Mouse (Mus musculus): ENCODE measurements around the gene Myo10. TPM values are rescaled to one million over a fixed set of nuclear protein-coding genes. Genes with fewer than 3 reads are reported as not detected.
A peak's percentile ranks its signal among the peaks of the same experiment; 100 is the strongest.

Myo10 gene
- total RNA-seq, 2 experiments from 2014 or later: 41.7 to 47.6 TPM

GRCm38 (mm10) chr15:25751510-25751909, 129.2 kb downstream of the Myo10 start:
- no peak for DNase-seq (ENCODE audit: low spot score in 2 of 2)
- intact Hi-C loops (cut with DNase I): no loop called here

GRCm38 (mm10) chr15:25752597-25752996, 130.3 kb downstream of the Myo10 start:
- intact Hi-C loops (cut with DNase I): no loop called here
- no peak for DNase-seq (ENCODE audit: low spot score in 2 of 2)

GRCm38 (mm10) chr15:25753003-25753402, 130.7 kb downstream of the Myo10 start:
- DNase-seq (ENCODE audit: low spot score in 2 of 2): no peak
- intact Hi-C loops (cut with DNase I): no loop called here

- intact Hi-C loops (cut with DNase I): no loop called here
- no peak for DNase-seq (ENCODE audit: low spot score in 2 of 2)
These were observed 131.6 kb downstream of the Myo10 start for GRCm38 (mm10) chr15:25753878-25754277.

GRCm38 (mm10) chr15:25754342-25754951, 132.1 kb downstream of the Myo10 start:
- intact Hi-C loops (cut with DNase I): no loop called here
- DNase-seq (ENCODE audit: low spot score in 2 of 2): no peak

GRCm38 (mm10) chr15:25755536-25755935, 133.2 kb downstream of the Myo10 start:
- intact Hi-C loops (cut with DNase I): no loop called here
- no peak for DNase-seq (ENCODE audit: low spot score in 2 of 2)

GRCm38 (mm10) chr15:25756072-25756471, 133.7 kb downstream of the Myo10 start:
- no peak for DNase-seq (ENCODE audit: low spot score in 2 of 2)
- intact Hi-C loops (cut with DNase I): no loop called here

- no peak for DNase-seq (ENCODE audit: low spot score in 2 of 2)
- intact Hi-C loops (cut with DNase I): no loop called here
These were observed 135.7 kb downstream of the Myo10 start for GRCm38 (mm10) chr15:25758037-25758436.

- no peak for DNase-seq (ENCODE audit: low spot score in 2 of 2)
- intact Hi-C loops (cut with DNase I): no loop called here
These were observed 136.3 kb downstream of the Myo10 start for GRCm38 (mm10) chr15:25758500-25759086.

- intact Hi-C loops (cut with DNase I): no loop called here
- DNase-seq (ENCODE audit: low spot score in 2 of 2): peak; percentile 36 to 40
These were observed 138.0 kb downstream of the Myo10 start for GRCm38 (mm10) chr15:25760304-25760703.

GRCm38 (mm10) chr15:25761049-25761448, 138.7 kb downstream of the Myo10 start:
- DNase-seq (ENCODE audit: low spot score in 2 of 2): no peak
- intact Hi-C loops (cut with DNase I): no loop called here

GRCm38 (mm10) chr15:25761800-25762211, 139.5 kb downstream of the Myo10 start:
- DNase-seq (ENCODE audit: low spot score in 2 of 2): no peak
- intact Hi-C loops (cut with DNase I): no loop called here

GRCm38 (mm10) chr15:25762306-25762705, 140.0 kb downstream of the Myo10 start:
- intact Hi-C loops (cut with DNase I): no loop called here
- no peak for DNase-seq (ENCODE audit: low spot score in 2 of 2)

GRCm38 (mm10) chr15:25763106-25763505, 140.8 kb downstream of the Myo10 start:
- intact Hi-C loops (cut with DNase I): no loop called here
- no peak for DNase-seq (ENCODE audit: low spot score in 2 of 2)

- intact Hi-C loops (cut with DNase I): no loop called here
- no peak for DNase-seq (ENCODE audit: low spot score in 2 of 2)
These were observed 142.5 kb downstream of the Myo10 start for GRCm38 (mm10) chr15:25764653-25765352.

GRCm38 (mm10) chr15:25767777-25768176, 145.5 kb downstream of the Myo10 start:
- intact Hi-C loops (cut with DNase I): no loop called here

GRCm38 (mm10) chr15:25769524-25770255, 147.4 kb downstream of the Myo10 start:
- no peak for DNase-seq (ENCODE audit: low spot score in 2 of 2)
- intact Hi-C loops (cut with DNase I): loop anchor here (5.0 kb wide), 1 partner anchor 37 kb away; no protein-coding TSS in a partner anchor

More at GRCm38 (mm10) chr15:25767777-25768176, 145.5 kb downstream of the Myo10 start:
- no peak for DNase-seq (ENCODE audit: low spot score in 2 of 2)

GRCm38 (mm10) chr15:25771782-25772181, 149.5 kb downstream of the Myo10 start:
- DNase-seq (ENCODE audit: low spot score in 2 of 2): no peak
- intact Hi-C loops (cut with DNase I): loop anchor here (5.0 kb wide), 1 partner anchor 39 kb away; no protein-coding TSS in a partner anchor

GRCm38 (mm10) chr15:25773711-25774513, 151.6 kb downstream of the Myo10 start:
- intact Hi-C loops (cut with DNase I): loop anchor here (2.0 to 5.0 kb wide), 2 partner anchors 19 to 42 kb away; no protein-coding TSS in a partner anchor
- peak; percentile 50 to 51 for DNase-seq (ENCODE audit: low spot score in 2 of 2)
